In genomic region chr10:55767571-55767970, GRCm38 (mm10) we compare ENCODE assay signal across 9 mouse cellular contexts.
A peak's percentile ranks its signal among the peaks of the same experiment; 100 is the strongest.
DNase-seq lines count a peak whose midpoint lies in the region; ATAC-seq and TF ChIP-seq lines count a peak whose summit lies in the region.
"Had no signal": no experiment of that assay in that cellular context is flagged by ENCODE, and none has a peak within 500 bp of the region (broad histone marks: within the 10 kb centered on the region; RNA-seq: fewer than 3 reads in every experiment).

No protein-coding gene starts in this region.

- H3K9me3 ChIP-seq in lung, postnatal 0 days (ENCODE audit: low read length) = no peaks in the 10 kb centered on the region
- no peaks in the 10 kb centered on the region for H3K9me3 ChIP-seq in kidney, embryonic 14.5 days (ENCODE audit: control insufficient read depth, low read length)

- no peak overlapping the region for H3K4me2 ChIP-seq in lung, postnatal 0 days (replicated peaks; ENCODE audit: low read depth, low read length)
- no peak overlapping the region for H3K4me2 ChIP-seq in kidney, embryonic 14.5 days (replicated peaks; ENCODE audit: low read depth, low read length)

- WGBS in lung, postnatal 0 days = 69% methylated on average over 1 of the region's 1 CpGs
- 51% methylated on average over 1 of the region's 1 CpGs for WGBS in lung, adult 2 months
- 79% methylated on average over 1 of the region's 1 CpGs for WGBS in kidney, embryonic 14.5 days

- H3K27me3 ChIP-seq in lung, postnatal 0 days (replicated peaks; ENCODE audit: insufficient read depth, low read length) = no peaks in the 10 kb centered on the region
- H3K27me3 ChIP-seq in kidney, embryonic 14.5 days (ENCODE audit: control insufficient read depth, insufficient read depth, low read length) = no peaks in the 10 kb centered on the region

- TF ChIP-seq POLR2A in lung, adult 2 months (IDR thresholded peaks at IDR 0.05; ENCODE audit: borderline replicate concordance, extremely low read depth, low read depth, low read length) = no peak

- H3K4me1 ChIP-seq in lung, postnatal 0 days (ENCODE audit: insufficient read depth, low read depth, low read length) = no peaks in the 10 kb centered on the region
- no peaks in the 10 kb centered on the region for H3K4me1 ChIP-seq in lung, adult 2 months (ENCODE audit: control insufficient read depth, insufficient read depth, low read length)
- H3K4me1 ChIP-seq in kidney, embryonic 14.5 days (ENCODE audit: control insufficient read depth, insufficient read depth, low read length) = no peaks in the 10 kb centered on the region

- ATAC-seq in lung, postnatal 0 days = no peak
- peak; percentile 58; the same call in 1 of the 2 replicates for ATAC-seq in kidney, embryonic 14.5 days (ENCODE audit: low FRiP score, low TSS enrichment)

- no peak overlapping the region for H3K27ac ChIP-seq in lung, postnatal 0 days (ENCODE audit: low read length)
- no peak overlapping the region for H3K27ac ChIP-seq in kidney, embryonic 14.5 days (ENCODE audit: low read depth, low read length)
- H3K27ac ChIP-seq: liver, embryonic 14.5 days had no signal

- peak; percentile 81 to 88 for DNase-seq in cerebellum, postnatal 10 days
- no peak for DNase-seq in cerebellum, adult 9-11 months
- peak; percentile 49 for DNase-seq in lung, postnatal 0 days (ENCODE audit: low spot score)
- no peak for DNase-seq in lung, adult 2 months
- peak; percentile 0 for DNase-seq in c-Kit-positive CD71-positive TER-119-positive erythroid progenitor cells, embryonic 14.5 days (ENCODE audit: low spot score)
- peak; percentile 9 for DNase-seq in ovary, postnatal 10 days (ENCODE audit: low spot score)
- DNase-seq in spleen, adult 18-20 months = no peak

- no peak for TF ChIP-seq EP300 in lung, postnatal 0 days (IDR thresholded peaks at IDR 0.05)

- H3K36me3 ChIP-seq in lung, postnatal 0 days (ENCODE audit: insufficient read depth, low read length) = no peaks in the 10 kb centered on the region
- no peaks in the 10 kb centered on the region for H3K36me3 ChIP-seq in kidney, embryonic 14.5 days (ENCODE audit: control insufficient read depth, insufficient read depth, low read length)

- peak; percentile 67 for TF ChIP-seq CTCF in lung, postnatal 0 days (IDR thresholded peaks at IDR 0.05)
- TF ChIP-seq CTCF in lung, adult 2 months (IDR thresholded peaks at IDR 0.05; ENCODE audit: insufficient read depth, low read length) = no peak

- no peak overlapping the region for H3K4me3 ChIP-seq in lung, postnatal 0 days (ENCODE audit: low read depth, low read length)
- H3K4me3 ChIP-seq in lung, adult 2 months (replicated peaks; ENCODE audit: extremely low read depth, low read depth, low read length) = no peak overlapping the region
- H3K4me3 ChIP-seq in kidney, embryonic 14.5 days (ENCODE audit: low read length) = no peak overlapping the region

- no peak overlapping the region for H3K9ac ChIP-seq in lung, postnatal 0 days (replicated peaks; ENCODE audit: low read depth)
- H3K9ac ChIP-seq in kidney, embryonic 14.5 days (ENCODE audit: low read depth, low read length) = no peak overlapping the region
- H3K9ac ChIP-seq: liver, embryonic 14.5 days had no signal

Comparison
In these comparisons a context has a peak if more than half of its experiments do, and no peak if none do; other contexts are left out.
1. DNase-seq: peak in cerebellum, postnatal 10 days (2 of 2), lung, postnatal 0 days (single experiment), c-Kit-positive CD71-positive TER-119-positive erythroid progenitor cells, embryonic 14.5 days (single experiment) and ovary, postnatal 10 days (single experiment); none in cerebellum, adult 9-11 months (single experiment), lung, adult 2 months (single experiment) and spleen, adult 18-20 months (0 of 2).